Mouse (Mus musculus) liver, postnatal 0 days (tissue): ENCODE results near the gene Tor2a.

ENCODE experiments used
- CTCF ChIP-seq: sonication (generic); IDR thresholded peaks from 2 replicates; pipeline ENCODE4 v1.5.1; 2016; ENCODE audit warnings: antibody characterized with exemption, low read depth
- EP300 ChIP-seq: IDR thresholded peaks from 2 replicates; pipeline ENCODE4 v1.6.1; 2016; ENCODE audit warnings: antibody characterized with exemption, low read depth, mild to moderate bottlenecking

DNA sequence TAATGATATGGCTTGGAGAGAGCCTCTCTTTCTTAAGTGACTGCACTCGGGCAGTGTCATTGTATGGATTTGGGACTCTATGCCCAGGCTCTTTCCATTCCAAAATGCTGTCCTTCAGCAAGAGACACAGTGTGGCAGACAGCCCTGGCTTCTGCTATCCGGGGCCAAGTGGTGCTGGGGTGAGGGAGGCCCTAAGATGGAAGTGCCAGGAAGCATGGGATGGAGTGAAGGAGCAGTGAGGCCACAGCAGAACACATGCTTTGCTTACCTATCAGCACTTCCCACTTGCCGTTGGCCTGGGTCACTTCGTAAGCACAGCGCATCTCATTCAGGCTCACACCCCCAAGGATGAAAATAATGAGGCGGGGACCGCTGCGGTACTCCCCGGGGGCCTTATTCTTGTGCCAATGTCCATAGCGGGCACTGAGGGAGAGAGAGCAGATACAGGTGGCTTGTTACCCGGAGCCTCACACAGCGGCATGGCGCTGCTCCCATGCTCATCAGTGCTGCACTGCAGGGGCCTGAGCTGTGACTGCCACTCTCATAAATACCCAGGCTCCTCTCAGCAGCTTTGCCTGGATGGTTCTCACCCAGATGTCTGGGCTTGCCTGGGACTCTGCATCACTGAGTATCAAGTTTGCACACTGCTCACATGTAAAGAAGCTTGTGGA lies 38.8 kb downstream of the Tor2a start:
- no peak for TF ChIP-seq EP300
- TF ChIP-seq CTCF, result no peak
